Comparison of ENCODE assay signal across 8 mouse cellular contexts in the genomic region with DNA sequence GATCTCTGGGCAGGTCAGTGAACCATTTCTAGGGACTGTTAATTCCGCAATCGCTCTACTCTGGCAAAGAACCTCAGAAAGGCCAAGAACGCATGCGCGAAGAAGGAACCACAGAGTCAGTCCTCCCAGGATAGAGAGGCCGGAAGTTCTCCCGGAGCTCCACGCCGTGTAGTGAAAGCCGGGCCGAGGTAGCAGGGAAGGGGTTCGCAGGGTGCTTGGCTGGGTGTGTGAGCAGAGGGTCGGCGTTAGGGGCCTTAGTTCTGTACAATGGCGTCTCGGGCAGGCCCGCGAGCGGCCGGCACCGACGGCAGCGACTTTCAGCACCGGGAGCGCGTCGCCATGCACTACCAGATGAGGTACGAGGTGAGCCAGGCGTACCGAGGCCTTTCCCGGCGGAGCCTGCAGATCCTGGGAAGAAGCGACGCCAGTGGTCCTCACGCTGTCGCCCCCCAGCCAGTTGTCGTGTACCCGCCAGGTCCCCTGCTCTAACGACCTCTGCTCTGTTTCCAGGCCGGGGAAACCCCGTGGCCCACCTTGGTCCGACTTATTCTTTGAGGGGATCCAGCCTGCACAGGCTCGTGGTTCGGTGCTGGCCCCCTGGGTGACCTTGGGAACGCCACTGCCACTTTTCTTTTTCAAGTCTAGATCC. TPM values are rescaled to one million over a fixed set of nuclear protein-coding genes. Genes with fewer than 3 reads are reported as not detected.
A peak's percentile ranks its signal among the peaks of the same experiment; 100 is the strongest.
DNase-seq lines count a peak whose midpoint lies in the region; ATAC-seq lines count a peak whose summit lies in the region.

A gene (plus strand): TSS at position 128 of the 649 bp plus-strand sequence.

- H3K4me1 ChIP-seq in megakaryocyte, embryonic 14.5 days = peaks cover 34% of the 10 kb centered on the region

- peak within 1 kb of the TSS; percentile 99 for H3K4me3 ChIP-seq in megakaryocyte, embryonic 14.5 days (replicated peaks)

- H3K9me3 ChIP-seq in megakaryocyte, embryonic 14.5 days = no peaks in the 10 kb centered on the region

- peak; percentile 96 for DNase-seq in ZHBTc4 (ENCODE audit: low read depth, low spot score)
- DNase-seq in gastrocnemius, adult 8-10 months (ENCODE audit: low spot score in 2 of 2) = peak; percentile 84 to 85
- peak; percentile 90 for DNase-seq in hindlimb bud, embryonic 11.5 days (ENCODE audit: extremely low spot score, low read depth, low spot score)
- DNase-seq in left cerebral cortex, adult 8-10 months (ENCODE audit: low spot score in 2 of 2) = peak; percentile 82 to 83
- DNase-seq in right cerebral cortex, postnatal 10 days (ENCODE audit: low spot score in 2 of 2) = peak; percentile 93 to 94
- peak; percentile 93 for DNase-seq in urinary bladder, postnatal 25 days (ENCODE audit: low spot score)

- no peaks in the 10 kb centered on the region for H3K27me3 ChIP-seq in megakaryocyte, embryonic 14.5 days (replicated peaks)

- peaks cover 23% of the 10 kb centered on the region for H3K36me3 ChIP-seq in megakaryocyte, embryonic 14.5 days (replicated peaks; ENCODE audit: low read length)

- ATAC-seq in common myeloid progenitor, adult 5-6 weeks (replicated peaks; ENCODE audit: low read depth, poor library complexity, severe bottlenecking) = peak; percentile 85

RNA-seq across cellular contexts. Expression of the gene that starts here (rescaled TPM):
- total RNA-seq in common myeloid progenitor, adult 5-6 weeks (2017) = 28.6 and 32.7 TPM in 2 replicates
- total RNA-seq in gastrocnemius, adult 8-10 months (2022) = 10 to 100 TPM; 27.4 to 30.4 (median 29.1) TPM
- 10 to 100 TPM; 34.5 to 43.5 (median 39.4) TPM for total RNA-seq in left cerebral cortex, adult 8-10 months (2022)
- 1.5 and 10.3 TPM in 2 replicates for polyA plus RNA-seq in megakaryocyte, embryonic 14.5 days (2012; ENCODE audit: insufficient read depth, low replicate concordance)

Comparison
In these comparisons a context has a peak if more than half of its experiments do, and no peak if none do; other contexts are left out.
1. Peak in every context shown above with its lines: DNase-seq, ATAC-seq and H3K4me3 ChIP-seq.